Mouse (Mus musculus): ENCODE measurements around the gene Ctsm. TPM values are rescaled to one million over a fixed set of nuclear protein-coding genes. Genes with fewer than 3 reads are reported as not detected.
"Not testable (repeated sequence)": the region's sequence is repeated elsewhere in the genome, so short reads cannot be mapped to it uniquely, and the experiment has no call there.

Gene Ctsm
- not detected in 2 replicates for polyA plus RNA-seq (2015; fragmentation: Nextera tagmentation; extraction: Ambion mirVana)

GRCm38 (mm10) chr13:61541631-61542030 is at the start of gene Ctsm:
Gene Ctsm, minus strand, starts transcription at chr13:61541839.
- Histone ChIP-seq H3K4me2 (replicated peaks) (no peak within 1 kb of the TSS), H3K27me3 (no peaks in the 10 kb centered on the region), H3K4me1 (replicated peaks) (no peaks in the 10 kb centered on the region), H3K36me3 (no peaks in the 10 kb centered on the region), H3K9me3 (peaks cover 40% of the 10 kb centered on the region), H3K4me3 (replicated peaks) (no peak within 1 kb of the TSS), H3K27ac (no peak within 1 kb of the TSS), H3K9ac (replicated peaks) (no peak within 1 kb of the TSS)
- WGBS, result 66% methylated on average over 4 of the region's 4 CpGs
- ATAC-seq, result no peak

DNA sequence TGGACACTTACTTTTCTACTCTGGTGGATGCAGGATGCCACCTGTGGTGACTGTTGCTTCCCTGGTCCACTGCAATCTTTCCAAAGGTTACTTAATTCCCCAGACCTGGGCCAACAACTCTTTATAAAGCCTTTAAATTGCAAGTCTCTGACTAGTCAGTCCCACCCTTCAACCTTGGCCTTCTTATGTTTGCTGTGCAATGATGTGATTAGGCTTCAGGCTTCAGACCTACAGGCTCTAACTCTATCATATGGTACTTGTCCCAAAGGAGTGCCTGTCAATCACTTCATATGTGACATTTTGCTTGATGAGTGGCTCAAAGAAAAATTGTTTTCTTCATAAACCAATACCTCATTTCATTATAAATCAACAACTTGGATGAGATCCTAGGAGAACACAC is 28.4 kb upstream of the Ctsm start, which contains the start of gene Cts3:
TSS of gene Cts3 (minus strand) at position 101 of the 400 bp plus-strand sequence.
- H3K4me1 ChIP-seq (replicated peaks), result no peaks in the 10 kb centered on the region
- no peaks in the 10 kb centered on the region for H3K36me3 ChIP-seq
- H3K27me3 ChIP-seq, result no peaks in the 10 kb centered on the region
- H3K9ac ChIP-seq (replicated peaks), result no peak within 1 kb of the TSS
- peaks cover 38% of the 10 kb centered on the region for H3K9me3 ChIP-seq
- no peak within 1 kb of the TSS for H3K4me3 ChIP-seq (replicated peaks)
- H3K27ac ChIP-seq, result no peak within 1 kb of the TSS
- no peak for ATAC-seq
- H3K4me2 ChIP-seq (replicated peaks), result no peak within 1 kb of the TSS

GRCm38 (mm10) chr13:61568074-61568473 is 26.4 kb upstream of the Ctsm start, which contains the start of gene Gm49352:
Gene Gm49352, minus strand, starts transcription at chr13:61568174.
- not testable (repeated sequence) for ATAC-seq; H3K4me2 ChIP-seq (replicated peaks); H3K9ac ChIP-seq (replicated peaks); H3K4me3 ChIP-seq (replicated peaks); H3K4me1 ChIP-seq (replicated peaks); H3K36me3 ChIP-seq; H3K27ac ChIP-seq; H3K27me3 ChIP-seq
- peaks cover 35% of the 10 kb centered on the region for H3K9me3 ChIP-seq
- 39% methylated on average over 1 of the region's 1 CpGs for WGBS

Other genes with a start within 250 kb of the Ctsm start
- gene Cts7, start 183.6 kb downstream of the Ctsm start, polyA plus RNA-seq (2015; fragmentation: Nextera tagmentation; extraction: Ambion mirVana), result not detected in 2 replicates
- gene Gm49352, start 26.3 kb upstream of the Ctsm start, polyA plus RNA-seq (2015; fragmentation: Nextera tagmentation; extraction: Ambion mirVana), result not detected in 2 replicates
- gene Cts3, start 28.3 kb upstream of the Ctsm start, polyA plus RNA-seq (2015; fragmentation: Nextera tagmentation; extraction: Ambion mirVana), result not detected in 2 replicates